In genomic region chr15:99454585-99455279, GRCm38 (mm10) we compare ENCODE assay signal across 14 mouse cellular contexts. TPM values are rescaled to one million over a fixed set of nuclear protein-coding genes. Genes with fewer than 3 reads are reported as not detected.
DNase-seq lines count a peak whose midpoint lies in the region; ATAC-seq lines count a peak whose summit lies in the region.
"Had no signal": no experiment of that assay in that cellular context is flagged by ENCODE, and none has a peak within 500 bp of the region (broad histone marks: within the 10 kb centered on the region; RNA-seq: fewer than 3 reads in every experiment).

No protein-coding gene starts in this region.

- intact Hi-C loops in heart, postnatal 36 days (cut with DNase I): loop anchor here (5.0 kb wide), 1 partner anchor 132 kb away; no protein-coding TSS in a partner anchor

- no peak overlapping the region for H3K4me2 ChIP-seq in midbrain, embryonic 11.5 days
- H3K4me2 ChIP-seq in midbrain, embryonic 14.5 days (ENCODE audit: low read length): no peak overlapping the region
- H3K4me2 ChIP-seq in hindbrain, embryonic 13.5 days: peak overlapping the region; percentile 78
- no peak overlapping the region for H3K4me2 ChIP-seq in neural tube, embryonic 14.5 days (ENCODE audit: low read depth, low read length)
- H3K4me2 ChIP-seq: liver, embryonic 15.5 days had no signal

- DNase-seq in heart, embryonic 10.5 days (ENCODE audit: low spot score): no peak
- DNase-seq in heart, postnatal 36 days: no peak
- DNase-seq in midbrain, embryonic 11.5 days (ENCODE audit: low spot score, missing footprints): peak; percentile 60
- DNase-seq in midbrain, embryonic 14.5 days: no peak
- no peak for DNase-seq in kidney, adult 8-10 months
- DNase-seq in urinary bladder, postnatal 10 days (ENCODE audit: low spot score): no peak
- DNase-seq: adrenal gland, postnatal 25 days; cerebellum, postnatal 25 days; kidney, adult 11 months had no signal

- H3K36me3 ChIP-seq in heart, embryonic 10.5 days: peaks cover 37% of the 10 kb centered on the region
- H3K36me3 ChIP-seq in midbrain, embryonic 11.5 days (ENCODE audit: control insufficient read depth, insufficient read depth, low read length): no peaks in the 10 kb centered on the region
- H3K36me3 ChIP-seq in midbrain, embryonic 14.5 days (ENCODE audit: control insufficient read depth, insufficient read depth, low read length): peaks cover 2% of the 10 kb centered on the region; the same call in 1 of the 2 replicates
- H3K36me3 ChIP-seq in hindbrain, embryonic 13.5 days: peaks cover 18% of the 10 kb centered on the region
- H3K36me3 ChIP-seq in neural tube, embryonic 14.5 days (ENCODE audit: control insufficient read depth, insufficient read depth, low read length): no peaks in the 10 kb centered on the region; the same call in 1 of the 2 replicates
- H3K36me3 ChIP-seq: liver, embryonic 15.5 days had no signal

- H3K27me3 ChIP-seq in heart, embryonic 10.5 days (ENCODE audit: insufficient read depth, poor library complexity, severe bottlenecking): no peaks in the 10 kb centered on the region
- no peaks in the 10 kb centered on the region for H3K27me3 ChIP-seq in midbrain, embryonic 11.5 days (ENCODE audit: control insufficient read depth, insufficient read depth, low read length)
- no peaks in the 10 kb centered on the region for H3K27me3 ChIP-seq in midbrain, embryonic 14.5 days (ENCODE audit: control insufficient read depth, insufficient read depth, low read length)
- no peaks in the 10 kb centered on the region for H3K27me3 ChIP-seq in hindbrain, embryonic 13.5 days
- no peaks in the 10 kb centered on the region for H3K27me3 ChIP-seq in neural tube, embryonic 14.5 days (ENCODE audit: control insufficient read depth, insufficient read depth, low read length)
- H3K27me3 ChIP-seq: embryonic facial prominence, embryonic 15.5 days had no signal

- 78% methylated on average over 7 of the region's 7 CpGs for WGBS in heart, embryonic 10.5 days
- WGBS in midbrain, embryonic 11.5 days: 84% methylated on average over 7 of the region's 7 CpGs
- 78% methylated on average over 7 of the region's 7 CpGs for WGBS in midbrain, embryonic 14.5 days
- WGBS in hindbrain, embryonic 13.5 days: 66% methylated on average over 7 of the region's 7 CpGs
- WGBS in neural tube, embryonic 14.5 days: 75% methylated on average over 7 of the region's 7 CpGs

- H3K9me3 ChIP-seq in heart, embryonic 10.5 days: no peaks in the 10 kb centered on the region
- H3K9me3 ChIP-seq in midbrain, embryonic 11.5 days (ENCODE audit: control insufficient read depth, low read length): no peaks in the 10 kb centered on the region
- H3K9me3 ChIP-seq in midbrain, embryonic 14.5 days (ENCODE audit: control insufficient read depth, low read length): no peaks in the 10 kb centered on the region
- H3K9me3 ChIP-seq in hindbrain, embryonic 13.5 days: no peaks in the 10 kb centered on the region
- H3K9me3 ChIP-seq in neural tube, embryonic 14.5 days (ENCODE audit: control insufficient read depth, low read length): no peaks in the 10 kb centered on the region
- H3K9me3 ChIP-seq: embryonic facial prominence, embryonic 15.5 days; G1E; liver, embryonic 15.5 days had no signal

- ATAC-seq in midbrain, embryonic 11.5 days (ENCODE audit: low FRiP score): no peak
- ATAC-seq in midbrain, embryonic 14.5 days (ENCODE audit: low FRiP score, low TSS enrichment): no peak
- no peak for ATAC-seq in hindbrain, embryonic 13.5 days (ENCODE audit: low FRiP score)
- no peak for ATAC-seq in neural tube, embryonic 14.5 days (ENCODE audit: low read depth)

- peak overlapping the region; percentile 9; the same call in 1 of the 2 replicates for H3K27ac ChIP-seq in heart, embryonic 10.5 days
- no peak overlapping the region for H3K27ac ChIP-seq in midbrain, embryonic 11.5 days (ENCODE audit: low read depth, low read length)
- no peak overlapping the region for H3K27ac ChIP-seq in midbrain, embryonic 14.5 days (replicated peaks; ENCODE audit: low read depth, low read length)
- H3K27ac ChIP-seq in hindbrain, embryonic 13.5 days: peak overlapping the region; percentile 52
- peak overlapping the region; percentile 12; the same call in 1 of the 2 replicates for H3K27ac ChIP-seq in neural tube, embryonic 14.5 days (ENCODE audit: low read depth, low read length)
- H3K27ac ChIP-seq: embryonic facial prominence, embryonic 15.5 days; liver, embryonic 15.5 days had no signal

- H3K9ac ChIP-seq in midbrain, embryonic 11.5 days (ENCODE audit: low read length): no peak overlapping the region
- no peak overlapping the region for H3K9ac ChIP-seq in midbrain, embryonic 14.5 days (replicated peaks; ENCODE audit: low read length)
- peak overlapping the region; percentile 85 for H3K9ac ChIP-seq in hindbrain, embryonic 13.5 days
- H3K9ac ChIP-seq in neural tube, embryonic 14.5 days (replicated peaks; ENCODE audit: low read depth, low read length): no peak overlapping the region
- H3K9ac ChIP-seq: embryonic facial prominence, embryonic 15.5 days; liver, embryonic 15.5 days had no signal

- H3K4me1 ChIP-seq in heart, embryonic 10.5 days: peaks cover 75% of the 10 kb centered on the region
- H3K4me1 ChIP-seq in midbrain, embryonic 11.5 days (ENCODE audit: control insufficient read depth, insufficient read depth, low read length): peaks cover 15% of the 10 kb centered on the region
- peaks cover 35% of the 10 kb centered on the region for H3K4me1 ChIP-seq in midbrain, embryonic 14.5 days (ENCODE audit: control insufficient read depth, insufficient read depth, low read length)
- H3K4me1 ChIP-seq in hindbrain, embryonic 13.5 days (replicated peaks): peaks cover 69% of the 10 kb centered on the region
- H3K4me1 ChIP-seq in neural tube, embryonic 14.5 days (ENCODE audit: control insufficient read depth, insufficient read depth, low read length): peaks cover 38% of the 10 kb centered on the region

- 0 out of 2 replicates have a peak overlapping the region, but pooled peaks have one; percentile 31 for H3K4me3 ChIP-seq in heart, embryonic 10.5 days
- no peak overlapping the region for H3K4me3 ChIP-seq in midbrain, embryonic 11.5 days (ENCODE audit: low read depth, low read length)
- no peak overlapping the region for H3K4me3 ChIP-seq in midbrain, embryonic 14.5 days (replicated peaks; ENCODE audit: low read depth, low read length)
- H3K4me3 ChIP-seq in hindbrain, embryonic 13.5 days: no peak overlapping the region; the same call in 1 of the 2 replicates
- no peak overlapping the region for H3K4me3 ChIP-seq in neural tube, embryonic 14.5 days (ENCODE audit: low read depth, low read length)
- H3K4me3 ChIP-seq: embryonic facial prominence, embryonic 15.5 days; liver, embryonic 15.5 days had no signal

RNA-seq across cellular contexts. Expression of gene Nckap5l, which starts 2.8 kb away (rescaled TPM):
- 10.7 and 12.8 TPM in 2 replicates for polyA plus RNA-seq in heart, embryonic 10.5 days (2016; fragmentation: Nextera tagmentation; extraction: Ambion mirVana)
- 1 to 10 TPM; 6.9 to 8.8 TPM for total RNA-seq in heart, postnatal 36 days (2021)
- polyA plus RNA-seq in midbrain, embryonic 11.5 days (2014; fragmentation: Nextera tagmentation; extraction: Ambion mirVana): 8.0 and 9.4 TPM in 2 replicates
- polyA plus RNA-seq in midbrain, embryonic 14.5 days (2014; fragmentation: Nextera tagmentation; extraction: Ambion mirVana): 16.8 and 17.6 TPM in 2 replicates
- 12.3 and 13.6 TPM in 2 replicates for polyA plus RNA-seq in hindbrain, embryonic 13.5 days (2015; fragmentation: Nextera tagmentation; extraction: Ambion mirVana)
- 16.5 and 18.7 TPM in 2 replicates for polyA plus RNA-seq in neural tube, embryonic 14.5 days (2014; fragmentation: Nextera tagmentation; extraction: Ambion mirVana)

RNA-seq across cellular contexts. Expression of gene Bcdin3d, which starts 19.8 kb away (rescaled TPM):
- 11.8 and 13.7 TPM in 2 replicates for polyA plus RNA-seq in heart, embryonic 10.5 days (2016; fragmentation: Nextera tagmentation; extraction: Ambion mirVana)
- 1 to 10 TPM; 3.2 to 3.4 TPM for total RNA-seq in heart, postnatal 36 days (2021)
- polyA plus RNA-seq in midbrain, embryonic 11.5 days (2014; fragmentation: Nextera tagmentation; extraction: Ambion mirVana): 19.5 and 19.7 TPM in 2 replicates
- polyA plus RNA-seq in midbrain, embryonic 14.5 days (2014; fragmentation: Nextera tagmentation; extraction: Ambion mirVana): 23.0 and 24.6 TPM in 2 replicates
- 22.6 and 23.4 TPM in 2 replicates for polyA plus RNA-seq in hindbrain, embryonic 13.5 days (2015; fragmentation: Nextera tagmentation; extraction: Ambion mirVana)
- polyA plus RNA-seq in neural tube, embryonic 14.5 days (2014; fragmentation: Nextera tagmentation; extraction: Ambion mirVana): 19.7 and 20.2 TPM in 2 replicates

Comparison
In these comparisons a context has a peak if more than half of its experiments do, and no peak if none do; other contexts are left out.
1. H3K27ac ChIP-seq: peak in heart, embryonic 10.5 days (single experiment), hindbrain, embryonic 13.5 days (single experiment) and neural tube, embryonic 14.5 days (single experiment); none in midbrain, embryonic 11.5 days (single experiment) and midbrain, embryonic 14.5 days (single experiment).